In genomic region chr5:31015913-31016312, GRCm38 (mm10) we compare ENCODE assay signal across 32 mouse cellular contexts. TPM values are rescaled to one million over a fixed set of nuclear protein-coding genes. Genes with fewer than 3 reads are reported as not detected.
A peak's percentile ranks its signal among the peaks of the same experiment; 100 is the strongest.
DNase-seq lines count a peak whose midpoint lies in the region; ATAC-seq and TF ChIP-seq lines count a peak whose summit lies in the region.
"Had no signal": no experiment of that assay in that cellular context is flagged by ENCODE, and none has a peak within 500 bp of the region (broad histone marks: within the 10 kb centered on the region; RNA-seq: fewer than 3 reads in every experiment).

No protein-coding gene starts in this region.

- no peak overlapping the region for H3K4me3 ChIP-seq in heart, embryonic 12.5 days
- no peak overlapping the region for H3K4me3 ChIP-seq in heart, adult 2 months
- no peak overlapping the region for H3K4me3 ChIP-seq in heart, embryonic 15.5 days
- H3K4me3 ChIP-seq: forebrain, embryonic 10.5 days; forebrain, embryonic 13.5 days; hindbrain, embryonic 10.5 days; hindbrain, embryonic 13.5 days had no signal

- intact Hi-C loops in heart, adult 2 months (cut with DNase I): no loop called here
- intact Hi-C loops in heart, postnatal 36 days (cut with DNase I): no loop called here

- H3K36me3 ChIP-seq in heart, embryonic 12.5 days: no peaks in the 10 kb centered on the region
- no peaks in the 10 kb centered on the region for H3K36me3 ChIP-seq in heart, adult 2 months (ENCODE audit: control insufficient read depth, insufficient read depth, low read length)
- H3K36me3 ChIP-seq in heart, embryonic 15.5 days: no peaks in the 10 kb centered on the region
- H3K36me3 ChIP-seq: forebrain, embryonic 10.5 days; G1E; hindbrain, embryonic 10.5 days; hindbrain, embryonic 13.5 days had no signal

- H3K9me3 ChIP-seq in heart, embryonic 12.5 days (replicated peaks): no peaks in the 10 kb centered on the region; the same call in 1 of the 2 replicates
- no peaks in the 10 kb centered on the region for H3K9me3 ChIP-seq in heart, embryonic 15.5 days (replicated peaks)
- H3K9me3 ChIP-seq: forebrain, embryonic 10.5 days; forebrain, embryonic 13.5 days; G1E; hindbrain, embryonic 10.5 days; hindbrain, embryonic 13.5 days had no signal

- peak overlapping the region; percentile 68 for H3K27ac ChIP-seq in heart, embryonic 12.5 days (ENCODE audit: poor library complexity, severe bottlenecking)
- H3K27ac ChIP-seq in heart, adult 2 months: no peak overlapping the region
- 0 out of 2 replicates have a peak overlapping the region, but pooled peaks have one; percentile 2 for H3K27ac ChIP-seq in heart, embryonic 15.5 days
- H3K27ac ChIP-seq: forebrain, embryonic 10.5 days; forebrain, embryonic 13.5 days; hindbrain, embryonic 10.5 days; hindbrain, embryonic 13.5 days; hindbrain, postnatal 0 days had no signal

- no peaks in the 10 kb centered on the region for H3K27me3 ChIP-seq in heart, embryonic 12.5 days (replicated peaks)
- no peaks in the 10 kb centered on the region for H3K27me3 ChIP-seq in heart, adult 2 months (ENCODE audit: control insufficient read depth, insufficient read depth, low read length)
- no peaks in the 10 kb centered on the region for H3K27me3 ChIP-seq in heart, embryonic 15.5 days
- H3K27me3 ChIP-seq: CH12.LX; forebrain, embryonic 13.5 days; hindbrain, embryonic 13.5 days; Patski had no signal

- no peak for TF ChIP-seq POLR2A in heart, adult 2 months (IDR thresholded peaks at IDR 0.05; ENCODE audit: insufficient read depth, low read depth, low read length)

- H3K4me1 ChIP-seq in heart, embryonic 12.5 days (replicated peaks): peaks cover 12% of the 10 kb centered on the region
- no peaks in the 10 kb centered on the region for H3K4me1 ChIP-seq in heart, adult 2 months (ENCODE audit: control insufficient read depth, insufficient read depth, low read length)
- H3K4me1 ChIP-seq in heart, embryonic 15.5 days (replicated peaks): peaks cover 9% of the 10 kb centered on the region; the same call in 1 of the 2 replicates
- H3K4me1 ChIP-seq: forebrain, embryonic 10.5 days; forebrain, embryonic 13.5 days; hindbrain, embryonic 10.5 days; hindbrain, embryonic 13.5 days had no signal

- 0 out of 2 replicates have a peak, but pooled peaks have one; percentile 36 for ATAC-seq in heart, embryonic 12.5 days (ENCODE audit: insufficient number of reproducible peaks, low FRiP score)
- no peak for ATAC-seq in heart, embryonic 15.5 days (replicated peaks; ENCODE audit: insufficient number of reproducible peaks, insufficient read depth, low FRiP score, low read depth)
- ATAC-seq: forebrain, embryonic 13.5 days; forebrain, embryonic 16.5 days; hindbrain, postnatal 0 days; inflammation-experienced regulatory T-cells, adult 6 months; intestine, embryonic 16.5 days; Patski had no signal

- peak; percentile 5 to 7 for DNase-seq in heart, adult 18-20 months
- no peak for DNase-seq in heart, adult 9 months (ENCODE audit: low spot score in 2 of 2)
- no peak for DNase-seq in heart, adult 2 months
- no peak for DNase-seq in heart, postnatal 36 days
- peak; percentile 55 for DNase-seq in yolk sac, embryonic 10.5 days (ENCODE audit: low spot score)
- no peak for DNase-seq in right cerebral cortex, postnatal 4 days
- DNase-seq: adrenal gland, adult 8-10 months; adrenal gland, postnatal 25 days; B cell, adult 2 months; cerebellum, adult 11-12 months; cerebellum, adult 8-10 months; cerebellum, postnatal 10 days; gastrocnemius, postnatal 10 days; gastrocnemius, postnatal 36 days; kidney, adult 18-20 months; kidney, adult 9 months had no signal

- 10% methylated on average over 2 of the region's 2 CpGs for WGBS in heart, embryonic 12.5 days
- 16% methylated on average over 2 of the region's 2 CpGs for WGBS in heart, adult 2 months
- WGBS in heart, embryonic 15.5 days: 30% methylated on average over 2 of the region's 2 CpGs

- TF ChIP-seq EP300 in heart, adult 2 months (IDR thresholded peaks at IDR 0.05; ENCODE audit: insufficient read depth, low read depth, low read length): no peak

- H3K9ac ChIP-seq in heart, embryonic 12.5 days: no peak overlapping the region
- no peak overlapping the region for H3K9ac ChIP-seq in heart, adult 2 months (ENCODE audit: low read depth, low read length)
- no peak overlapping the region for H3K9ac ChIP-seq in heart, embryonic 15.5 days
- H3K9ac ChIP-seq: forebrain, embryonic 13.5 days; hindbrain, embryonic 13.5 days had no signal

- H3K79me2 ChIP-seq in heart, adult 2 months (replicated peaks; ENCODE audit: control insufficient read depth, insufficient read depth, low read length): no peaks in the 10 kb centered on the region

- no peak for TF ChIP-seq CTCF in heart, adult 2 months (IDR thresholded peaks at IDR 0.05)

- no peak overlapping the region for H3K4me2 ChIP-seq in heart, embryonic 12.5 days
- no peak overlapping the region for H3K4me2 ChIP-seq in heart, embryonic 15.5 days
- H3K4me2 ChIP-seq: forebrain, embryonic 13.5 days; hindbrain, embryonic 13.5 days had no signal

RNA-seq across cellular contexts. Expression of gene Atraid, which starts 32.2 kb away (rescaled TPM):
- total RNA-seq in heart, adult 18-20 months (2021): 10 to 100 TPM; 47.6 to 52.2 TPM
- 102 and 107 TPM in 2 replicates for polyA plus RNA-seq in heart, embryonic 12.5 days (2016; fragmentation: Nextera tagmentation; extraction: Ambion mirVana)
- total RNA-seq in heart, adult 2 months (2021): 10 to 100 TPM; 44.2 to 45.6 TPM
- polyA plus RNA-seq in heart, adult 2 months (2012; rRNA removed): 100 and 115 TPM in 2 replicates
- polyA plus RNA-seq in heart, embryonic 15.5 days (2015; fragmentation: Nextera tagmentation; extraction: Ambion mirVana): 116 and 118 TPM in 2 replicates
- 10 to 100 TPM; 50.5 to 57.3 TPM for total RNA-seq in heart, postnatal 36 days (2021)

RNA-seq across cellular contexts. Expression of gene Slc5a6, which starts 32.8 kb away (rescaled TPM):
- 10 to 100 TPM; 12.4 to 13.5 TPM for total RNA-seq in heart, adult 18-20 months (2021)
- polyA plus RNA-seq in heart, embryonic 12.5 days (2016; fragmentation: Nextera tagmentation; extraction: Ambion mirVana): 7.9 and 8.0 TPM in 2 replicates
- total RNA-seq in heart, adult 2 months (2021): 10 to 100 TPM; 11.8 to 13.2 TPM
- polyA plus RNA-seq in heart, adult 2 months (2012; rRNA removed): 25.5 and 29.1 TPM in 2 replicates
- 5.8 and 9.3 TPM in 2 replicates for polyA plus RNA-seq in heart, embryonic 15.5 days (2015; fragmentation: Nextera tagmentation; extraction: Ambion mirVana)
- total RNA-seq in heart, postnatal 36 days (2021): 10 to 100 TPM; 11.0 to 12.1 TPM

RNA-seq across cellular contexts. Expression of gene Cad, which starts 38.7 kb away (rescaled TPM):
- 10 to 100 TPM; 12.9 to 15.3 TPM for total RNA-seq in heart, adult 18-20 months (2021)
- 38.4 and 39.2 TPM in 2 replicates for polyA plus RNA-seq in heart, embryonic 12.5 days (2016; fragmentation: Nextera tagmentation; extraction: Ambion mirVana)
- 10 to 100 TPM; 11.0 to 14.0 TPM for total RNA-seq in heart, adult 2 months (2021)
- 18.5 TPM in 2 replicates for polyA plus RNA-seq in heart, adult 2 months (2012; rRNA removed)
- 11.0 and 19.0 TPM in 2 replicates for polyA plus RNA-seq in heart, embryonic 15.5 days (2015; fragmentation: Nextera tagmentation; extraction: Ambion mirVana)
- 10 to 100 TPM; 14.5 to 15.6 TPM for total RNA-seq in heart, postnatal 36 days (2021)

RNA-seq across cellular contexts. Expression of gene Tcf23, which starts 47.5 kb away (rescaled TPM):
- total RNA-seq in heart, adult 18-20 months (2021): 1 to 10 TPM; 1.5 to 2.8 TPM
- 0.18 and 0.22 TPM in 2 replicates for polyA plus RNA-seq in heart, embryonic 12.5 days (2016; fragmentation: Nextera tagmentation; extraction: Ambion mirVana)
- total RNA-seq in heart, adult 2 months (2021): 1 to 10 TPM; 1.6 TPM
- 0.44 and 0.57 TPM in 2 replicates for polyA plus RNA-seq in heart, adult 2 months (2012; rRNA removed)
- 0.09 and 0.15 TPM in 2 replicates for polyA plus RNA-seq in heart, embryonic 15.5 days (2015; fragmentation: Nextera tagmentation; extraction: Ambion mirVana)
- total RNA-seq in heart, postnatal 36 days (2021): 1 to 10 TPM in 1 of 2 experiments, under 1 TPM in 1; 0.64 to 1.7 TPM
- total RNA-seq: CH12.LX; G1E; granulocyte monocyte progenitor cell, adult 5-6 weeks; hindbrain, postnatal 0 days had no signal
- polyA plus RNA-seq: brain, embryonic 14.5 days; embryonic facial prominence, embryonic 11.5 days; forebrain, embryonic 10.5 days; forebrain, embryonic 13.5 days; forebrain, embryonic 16.5 days; G1E; hindbrain, embryonic 10.5 days; hindbrain, embryonic 13.5 days; inflammation-experienced regulatory T-cells, adult 6 months; Patski had no signal

RNA-seq across cellular contexts. Expression of gene Preb, which starts 55.8 kb away (rescaled TPM):
- total RNA-seq in heart, adult 18-20 months (2021): 10 to 100 TPM; 84.3 to 84.7 TPM
- polyA plus RNA-seq in heart, embryonic 12.5 days (2016; fragmentation: Nextera tagmentation; extraction: Ambion mirVana): 86.0 and 89.0 TPM in 2 replicates
- total RNA-seq in heart, adult 2 months (2021): 10 to 100 TPM; 80.3 to 84.6 TPM
- 166 and 189 TPM in 2 replicates for polyA plus RNA-seq in heart, adult 2 months (2012; rRNA removed)
- 74.4 and 99.1 TPM in 2 replicates for polyA plus RNA-seq in heart, embryonic 15.5 days (2015; fragmentation: Nextera tagmentation; extraction: Ambion mirVana)
- total RNA-seq in heart, postnatal 36 days (2021): 10 to 100 TPM; 81.0 to 86.9 TPM

Comparison
In these comparisons a context has a peak if more than half of its experiments do, and no peak if none do; other contexts are left out.
1. DNase-seq: peak in heart, adult 18-20 months (2 of 2) and yolk sac, embryonic 10.5 days (single experiment); none in heart, adult 9 months (0 of 2), heart, adult 2 months (0 of 2), heart, postnatal 36 days (0 of 2) and right cerebral cortex, postnatal 4 days (single experiment).